Mouse (Mus musculus) adrenal gland, adult 18-20 months (tissue): ENCODE results near the gene Klrb1c. TPM values are rescaled to one million over a fixed set of nuclear protein-coding genes. Genes with fewer than 3 reads are reported as not detected.
A peak's percentile ranks its signal among the peaks of the same experiment; 100 is the strongest.
"Not testable (repeated sequence)": the region's sequence is repeated elsewhere in the genome, so short reads cannot be mapped to it uniquely, and the experiment has no call there.

ENCODE experiments used
- DNase-seq, 2 experiments: peaks; one replicate each; pipeline ENCODE4 v3.0.0; 2021 to 2022; ENCODE audit warnings: low spot score in 2 of 2
- long read RNA-seq, 2 experiments: library from polyadenylated mRNA; stranded (forward); transcript quantifications; one replicate each; pipeline ENCODE4 v2.0.0; 2021
- total RNA-seq, 2 experiments: library from RNA; stranded (reverse); gene quantifications; 1 replicate in 1 of 2; 2 replicates in 1 of 2; pipeline ENCODE4 v1.2.3; 2021

Gene Klrb1c
- total RNA-seq: under 1 TPM; 0.60 to 0.67 TPM
- long read RNA-seq, experiment 1: 0 reads
- long read RNA-seq, experiment 2: 0 reads

GRCm38 (mm10) chr6:128789115-128789514, at the start of gene Klrb1c:
Klrb1c (minus strand) TSS chr6:128789215.
- no peak for DNase-seq

GRCm38 (mm10) chr6:128837454-128838341, 48.7 kb upstream of the Klrb1c start:
- no peak for DNase-seq

GRCm38 (mm10) chr6:128836955-128837334, 47.9 kb upstream of the Klrb1c start:
- no peak for DNase-seq

DNA sequence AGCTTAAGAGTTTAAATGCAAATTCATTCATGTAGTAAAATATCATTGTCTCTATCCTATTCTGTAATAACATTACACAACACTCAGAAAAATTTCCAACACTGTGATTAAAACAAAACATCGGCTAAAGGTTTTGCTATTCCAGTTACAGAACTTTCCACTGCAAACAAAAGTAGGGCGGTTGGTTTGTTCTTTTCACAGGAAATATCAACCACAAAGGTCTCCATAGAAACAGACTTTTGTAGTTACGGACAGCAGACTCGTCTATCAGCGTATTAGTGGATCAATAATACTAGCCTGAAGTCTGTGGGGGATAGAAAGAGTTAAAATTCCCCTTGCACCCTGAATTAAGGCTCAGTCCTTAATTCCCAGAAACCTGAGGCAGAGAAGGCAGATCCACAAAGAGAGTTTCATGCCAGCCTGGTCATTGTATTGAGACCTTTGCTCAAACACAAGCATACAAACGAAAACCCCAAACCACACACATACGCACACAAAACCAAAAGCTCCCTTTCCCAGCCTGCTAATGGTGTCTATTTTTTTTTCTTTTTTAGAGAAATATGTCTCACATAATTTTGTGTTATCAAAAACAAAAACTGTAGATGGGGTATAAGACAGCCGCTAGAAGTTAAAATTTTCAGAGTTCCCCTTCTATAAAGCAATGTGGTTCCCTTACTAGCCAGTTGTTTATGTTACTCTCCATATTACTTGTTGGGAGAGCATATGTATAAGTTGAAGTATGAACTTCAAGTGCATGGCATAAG, 47.4 kb upstream of the Klrb1c start:
- no peak for DNase-seq

GRCm38 (mm10) chr6:128835571-128835970, 46.6 kb upstream of the Klrb1c start:
- DNase-seq: no peak

- DNase-seq: no peak
Observed at GRCm38 (mm10) chr6:128833046-128833445, 44.0 kb upstream of the Klrb1c start.

DNA sequence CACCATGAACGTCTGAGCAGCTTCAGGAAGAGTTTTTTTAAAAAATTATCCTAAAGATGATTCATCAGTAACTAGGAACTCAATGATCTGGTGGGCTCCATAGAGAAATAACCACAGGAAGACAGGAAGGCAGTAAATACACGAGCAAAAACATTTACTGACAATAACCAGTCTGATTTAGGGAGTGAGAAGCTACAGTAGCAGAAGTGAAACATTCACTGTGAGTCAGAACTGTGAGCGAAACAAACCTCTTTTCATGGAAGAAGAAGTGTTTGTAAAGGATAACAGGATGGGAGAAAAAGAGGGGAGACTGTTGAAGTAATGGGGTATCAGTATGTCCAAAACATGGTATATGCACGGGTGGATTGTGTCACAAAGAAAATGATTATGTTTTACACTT, 40.8 kb upstream of the Klrb1c start:
- DNase-seq: no peak

DNA sequence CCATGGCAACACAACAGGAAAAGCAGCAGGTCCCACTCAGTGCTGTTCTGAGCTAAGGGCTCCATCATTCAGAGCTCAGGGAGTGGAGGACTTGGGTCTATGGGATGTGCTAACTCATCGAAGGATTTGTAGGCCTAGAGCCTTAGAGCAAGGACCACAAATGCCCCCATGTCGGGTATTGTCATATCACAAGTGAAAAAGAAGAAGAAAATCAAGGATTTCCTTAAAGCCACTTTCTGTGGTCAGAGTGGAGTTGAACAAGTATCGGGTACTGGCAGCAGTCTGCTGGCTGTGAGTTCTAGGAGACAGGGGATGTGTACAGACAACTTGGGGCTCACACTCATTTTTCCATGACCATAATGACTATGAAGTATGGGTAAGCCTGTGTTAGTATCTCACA, 37.8 kb upstream of the Klrb1c start:
- no peak for DNase-seq

DNA sequence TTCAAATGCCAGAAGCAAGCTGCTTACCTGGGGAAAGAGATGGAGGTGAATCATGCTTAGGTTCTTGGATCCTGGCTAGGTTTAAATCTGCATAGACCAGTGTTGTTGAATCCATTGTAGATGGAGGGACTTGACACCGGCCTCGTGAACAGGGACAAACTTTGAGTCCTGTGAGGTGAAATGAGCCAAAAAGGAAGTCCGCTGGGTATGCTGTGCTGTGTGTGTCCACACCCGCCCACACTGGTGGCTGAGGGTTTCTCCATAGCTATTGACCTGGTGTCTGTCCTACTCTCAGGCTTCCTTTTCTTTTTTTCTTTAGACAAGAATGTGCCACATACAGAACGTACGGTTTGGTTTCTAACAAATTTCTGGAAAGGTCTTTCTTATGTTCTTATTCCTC, 37.1 kb upstream of the Klrb1c start, which contains the start of the genes Gm44511 and Klrb1b:
Gene Gm44511, minus strand, starts transcription at position 184 of the 400 bp plus-strand sequence.
Gene Klrb1b, minus strand, starts transcription at position 200 of the 400 bp plus-strand sequence.
- DNase-seq: no peak

DNA sequence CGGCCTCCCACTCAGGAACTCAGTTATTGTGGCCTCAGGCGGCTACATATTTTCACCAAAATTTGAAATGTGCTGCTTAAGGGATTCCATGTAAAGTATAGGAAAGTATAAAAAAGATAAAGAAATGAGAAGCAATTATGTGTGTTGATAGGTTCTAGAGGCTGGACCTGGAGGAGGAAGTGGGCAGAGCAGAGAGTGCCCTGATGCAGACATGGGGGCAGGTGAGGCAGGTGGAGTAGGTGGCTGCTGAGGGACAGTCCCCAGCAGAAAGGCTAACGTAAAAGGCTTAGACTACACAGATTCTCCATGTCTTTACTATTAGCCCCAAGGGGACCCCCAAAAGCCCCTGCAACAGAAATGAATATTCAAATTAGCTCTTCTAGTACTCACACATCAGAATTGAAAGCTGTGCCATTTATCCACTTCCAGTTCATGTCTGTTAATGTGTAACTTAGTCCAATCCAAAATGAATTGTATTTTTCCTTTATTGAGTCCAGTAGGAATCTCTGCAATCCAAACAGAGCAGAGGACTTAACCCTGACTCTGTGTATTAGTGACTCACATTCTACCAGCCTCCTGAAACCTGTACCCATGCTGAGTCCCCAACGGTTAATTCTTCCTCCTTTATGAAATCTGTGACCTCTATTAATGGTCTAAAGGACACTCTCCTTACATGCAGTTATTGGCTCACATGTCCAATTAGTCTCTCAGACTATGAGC, 29.2 kb upstream of the Klrb1c start:
- DNase-seq: no peak

DNA sequence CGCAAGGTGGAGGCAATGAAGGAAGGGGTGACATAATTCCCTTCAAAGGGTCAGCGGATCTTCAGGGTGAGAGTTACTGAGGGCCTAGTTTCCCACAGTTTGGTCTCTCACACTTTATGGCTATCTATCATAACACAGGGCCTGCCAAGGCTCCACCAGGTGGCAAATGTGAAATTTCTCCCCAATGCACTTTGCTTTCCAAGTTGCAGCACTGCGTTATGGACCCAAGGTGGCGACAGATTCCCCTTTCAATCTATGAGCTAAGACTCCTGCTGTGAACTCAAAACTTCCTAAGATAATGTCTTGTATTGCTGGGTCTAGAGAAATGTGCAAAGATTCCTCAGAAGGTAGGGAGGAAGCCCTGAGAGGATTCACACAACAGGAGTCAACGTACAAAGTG, 19.5 kb upstream of the Klrb1c start:
- DNase-seq: no peak

DNA sequence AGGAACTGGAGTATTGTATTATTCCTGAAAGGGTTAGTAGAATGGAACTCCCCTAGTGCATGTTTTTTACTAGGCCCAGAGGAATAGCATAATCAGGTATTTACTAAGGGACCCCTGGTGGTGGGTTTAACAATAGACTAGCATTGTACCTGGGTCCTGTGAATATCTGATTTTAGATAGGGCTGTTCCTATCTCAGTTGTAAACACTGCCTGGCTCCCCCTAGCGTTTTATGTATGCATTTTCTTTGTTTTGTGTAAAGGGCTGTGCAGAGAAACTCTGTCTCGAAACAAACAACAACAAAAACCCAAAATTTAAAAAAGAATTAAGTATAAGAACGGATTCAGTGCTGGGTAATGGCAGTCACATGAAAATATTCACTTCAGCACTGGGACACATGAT, 18.0 kb upstream of the Klrb1c start:
- DNase-seq: no peak

GRCm38 (mm10) chr6:128804823-128805640, 16.0 kb upstream of the Klrb1c start:
- peak; percentile 43 to 52 for DNase-seq

GRCm38 (mm10) chr6:128802999-128803857, 14.2 kb upstream of the Klrb1c start:
- DNase-seq: peak; percentile 94 to 95

- DNase-seq: peak in 1 of 2 experiments; percentile 19
Observed at GRCm38 (mm10) chr6:128802557-128802956, 13.5 kb upstream of the Klrb1c start.

- DNase-seq: not testable (repeated sequence)
Observed at GRCm38 (mm10) chr6:128800696-128801095, 11.7 kb upstream of the Klrb1c start.

- no peak for DNase-seq
Observed at GRCm38 (mm10) chr6:128799896-128800270, 10.9 kb upstream of the Klrb1c start.

GRCm38 (mm10) chr6:128799144-128799895, 10.3 kb upstream of the Klrb1c start:
- DNase-seq: peak; percentile 81 to 91

- DNase-seq: peak; percentile 77 to 83
Observed at GRCm38 (mm10) chr6:128798772-128799143, 9.7 kb upstream of the Klrb1c start.
